ENCODE assay signal across 8 mouse cellular contexts in the genomic region with DNA sequence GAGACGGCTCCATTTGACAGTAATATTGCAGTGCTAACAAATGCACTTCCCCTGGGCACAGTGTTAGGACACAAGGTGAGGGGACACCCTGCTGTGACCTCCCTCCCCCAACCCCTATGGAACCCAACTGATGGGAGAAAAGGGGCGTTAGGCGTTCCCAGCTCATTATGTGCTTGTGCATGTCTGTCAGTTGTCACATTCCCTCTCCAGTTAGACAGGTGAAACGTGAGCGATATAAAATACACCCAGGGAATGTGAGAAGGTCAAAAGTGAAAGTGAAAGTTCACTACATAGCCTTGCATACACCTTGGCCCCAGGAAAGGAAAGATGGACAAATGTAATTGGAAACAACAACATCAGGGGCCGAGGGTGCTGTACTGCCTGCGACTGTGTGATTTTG. TPM values are rescaled to one million over a fixed set of nuclear protein-coding genes. Genes with fewer than 3 reads are reported as not detected.
DNase-seq lines count a peak whose midpoint lies in the region; ATAC-seq lines count a peak whose summit lies in the region.

No protein-coding gene starts in this region.

- WGBS in forebrain, embryonic 12.5 days, result 41% methylated on average over 7 of the region's 7 CpGs
- WGBS in limb, embryonic 15.5 days, result 29% methylated on average over 7 of the region's 7 CpGs
- 27% methylated on average over 7 of the region's 7 CpGs for WGBS in stomach, embryonic 16.5 days

- intact Hi-C loops in gastrocnemius, postnatal 14 days (cut with DNase I; ENCODE audit: low total_unique reads), result no loop called here

- no peaks in the 10 kb centered on the region; the same call in 1 of the 2 replicates for H3K36me3 ChIP-seq in forebrain, embryonic 12.5 days (replicated peaks)
- H3K36me3 ChIP-seq in limb, embryonic 15.5 days, result no peaks in the 10 kb centered on the region
- no peaks in the 10 kb centered on the region for H3K36me3 ChIP-seq in stomach, embryonic 16.5 days (ENCODE audit: control insufficient read depth, insufficient read depth, low read length)

- peaks cover 33% of the 10 kb centered on the region for H3K27me3 ChIP-seq in forebrain, embryonic 12.5 days
- H3K27me3 ChIP-seq in limb, embryonic 15.5 days, result peaks cover 25% of the 10 kb centered on the region
- H3K27me3 ChIP-seq in stomach, embryonic 16.5 days (ENCODE audit: control insufficient read depth, insufficient read depth, low read length), result peaks cover 14% of the 10 kb centered on the region

- H3K4me2 ChIP-seq in forebrain, embryonic 12.5 days, result peak overlapping the region; percentile 63
- H3K4me2 ChIP-seq in limb, embryonic 15.5 days, result peak overlapping the region; percentile 48
- peak overlapping the region; percentile 91 for H3K4me2 ChIP-seq in stomach, embryonic 16.5 days (ENCODE audit: low read depth, low read length)

- no peak overlapping the region for H3K9ac ChIP-seq in forebrain, embryonic 12.5 days
- no peak overlapping the region for H3K9ac ChIP-seq in limb, embryonic 15.5 days
- 0 out of 2 replicates have a peak overlapping the region, but pooled peaks have one; percentile 9 for H3K9ac ChIP-seq in stomach, embryonic 16.5 days (ENCODE audit: low read length)

- H3K4me1 ChIP-seq in forebrain, embryonic 12.5 days, result peaks cover 23% of the 10 kb centered on the region
- peaks cover 17% of the 10 kb centered on the region for H3K4me1 ChIP-seq in limb, embryonic 15.5 days
- H3K4me1 ChIP-seq in stomach, embryonic 16.5 days (ENCODE audit: control insufficient read depth, insufficient read depth, low read length), result peaks cover 12% of the 10 kb centered on the region

- H3K4me3 ChIP-seq in forebrain, embryonic 12.5 days (replicated peaks), result 0 out of 2 replicates have a peak overlapping the region, but pooled peaks have one; percentile 95
- H3K4me3 ChIP-seq in limb, embryonic 15.5 days, result no peak overlapping the region
- peak overlapping the region; percentile 96 for H3K4me3 ChIP-seq in stomach, embryonic 16.5 days (replicated peaks; ENCODE audit: low read length)

- no peak overlapping the region for H3K27ac ChIP-seq in forebrain, embryonic 12.5 days
- no peak overlapping the region for H3K27ac ChIP-seq in limb, embryonic 15.5 days
- H3K27ac ChIP-seq in stomach, embryonic 16.5 days (ENCODE audit: low read length), result no peak overlapping the region

- DNase-seq in cerebellum, adult 9-11 months, result peak; percentile 57
- no peak for DNase-seq in cerebellum, postnatal 36 days
- peak; percentile 42 for DNase-seq in A20 (ENCODE audit: low read depth, low spot score)
- DNase-seq in gastrocnemius, postnatal 14 days, result no peak
- no peak for DNase-seq in right cerebral cortex, postnatal 25 days

- no peaks in the 10 kb centered on the region for H3K9me3 ChIP-seq in forebrain, embryonic 12.5 days
- H3K9me3 ChIP-seq in limb, embryonic 15.5 days, result no peaks in the 10 kb centered on the region
- no peaks in the 10 kb centered on the region for H3K9me3 ChIP-seq in stomach, embryonic 16.5 days (replicated peaks; ENCODE audit: control insufficient read depth, low read length)

- ATAC-seq in forebrain, embryonic 12.5 days (ENCODE audit: low FRiP score), result no peak
- no peak for ATAC-seq in limb, embryonic 15.5 days (ENCODE audit: insufficient number of reproducible peaks, low FRiP score, low TSS enrichment, low read depth)
- no peak for ATAC-seq in stomach, embryonic 16.5 days (ENCODE audit: insufficient read depth, low FRiP score)

RNA-seq across cellular contexts. Expression of gene Car7, which starts 0.9 kb away (rescaled TPM):
- 1.5 and 1.6 TPM in 2 replicates for polyA plus RNA-seq in forebrain, embryonic 12.5 days (2016; fragmentation: Nextera tagmentation; extraction: Ambion mirVana)
- polyA plus RNA-seq in limb, embryonic 15.5 days (2015; fragmentation: Nextera tagmentation; extraction: Ambion mirVana), result 1.0 and 1.2 TPM in 2 replicates
- polyA plus RNA-seq in stomach, embryonic 16.5 days (2015; fragmentation: Nextera tagmentation; extraction: Ambion mirVana), result 1.5 and 1.6 TPM in 2 replicates
- total RNA-seq in gastrocnemius, postnatal 14 days (2021), result 1 to 10 TPM; 1.0 to 1.1 TPM

RNA-seq across cellular contexts. Expression of gene Nae1, which starts 0.9 kb away (rescaled TPM):
- 124 and 128 TPM in 2 replicates for polyA plus RNA-seq in forebrain, embryonic 12.5 days (2016; fragmentation: Nextera tagmentation; extraction: Ambion mirVana)
- 92.1 and 93.8 TPM in 2 replicates for polyA plus RNA-seq in limb, embryonic 15.5 days (2015; fragmentation: Nextera tagmentation; extraction: Ambion mirVana)
- 86.4 and 89.4 TPM in 2 replicates for polyA plus RNA-seq in stomach, embryonic 16.5 days (2015; fragmentation: Nextera tagmentation; extraction: Ambion mirVana)
- total RNA-seq in gastrocnemius, postnatal 14 days (2021), result 10 to 100 TPM; 20.4 to 24.5 TPM

RNA-seq across cellular contexts. Expression of gene Terb1, which starts 25.7 kb away (rescaled TPM):
- 0.18 and 0.32 TPM in 2 replicates for polyA plus RNA-seq in forebrain, embryonic 12.5 days (2016; fragmentation: Nextera tagmentation; extraction: Ambion mirVana)
- polyA plus RNA-seq in limb, embryonic 15.5 days (2015; fragmentation: Nextera tagmentation; extraction: Ambion mirVana), result 0.40 and 0.42 TPM in 2 replicates
- polyA plus RNA-seq in stomach, embryonic 16.5 days (2015; fragmentation: Nextera tagmentation; extraction: Ambion mirVana), result 0.14 and 0.20 TPM in 2 replicates
- under 1 TPM in 1 of 2 experiments, not detected in 1; 0.06 TPM for total RNA-seq in gastrocnemius, postnatal 14 days (2021)

RNA-seq across cellular contexts. Expression of gene Pdp2, which starts 55.9 kb away (rescaled TPM):
- 14.2 and 14.9 TPM in 2 replicates for polyA plus RNA-seq in forebrain, embryonic 12.5 days (2016; fragmentation: Nextera tagmentation; extraction: Ambion mirVana)
- polyA plus RNA-seq in limb, embryonic 15.5 days (2015; fragmentation: Nextera tagmentation; extraction: Ambion mirVana), result 8.8 and 10.1 TPM in 2 replicates
- 13.3 and 14.1 TPM in 2 replicates for polyA plus RNA-seq in stomach, embryonic 16.5 days (2015; fragmentation: Nextera tagmentation; extraction: Ambion mirVana)
- total RNA-seq in gastrocnemius, postnatal 14 days (2021), result 1 to 10 TPM; 3.9 to 4.7 TPM

Comparison
In these comparisons a context has a peak if more than half of its experiments do, and no peak if none do; other contexts are left out.
1. DNase-seq: peak in cerebellum, adult 9-11 months (single experiment) and A20 (single experiment); none in cerebellum, postnatal 36 days (0 of 2), gastrocnemius, postnatal 14 days (single experiment) and right cerebral cortex, postnatal 25 days (single experiment).
2. Peak in every context shown above with its lines, with median percentiles within 50 percentile points of each other: H3K4me2 ChIP-seq.